Mouse (Mus musculus) naive thymus-derived CD4-positive, alpha-beta T cell, adult 5 months (primary cell): ENCODE results near the gene Ptger2. TPM values are rescaled to one million over a fixed set of nuclear protein-coding genes. Genes with fewer than 3 reads are reported as not detected.

ENCODE experiments used
- polyA plus RNA-seq: library from polyadenylated mRNA; unstranded; fragments of 100-300 nt; shearing (Covaris generic); gene quantifications from one replicate; pipeline ENCODE4 v1.2.1, GENCODE M21; 2017

The Ptger2 gene
- 1.2 TPM for polyA plus RNA-seq

GRCm38 (mm10) chr14:44987674-44988355 lies at the start of gene Ptger2:
Gene Ptger2, plus strand, starts transcription at chr14:44988195.

Other genes starting within 250 kb of the Ptger2 start
- 1.1 TPM for gene Gm8267, start 237.9 kb upstream of the Ptger2 start, polyA plus RNA-seq
- not detected for gene Ptgdr, start 128.8 kb upstream of the Ptger2 start, polyA plus RNA-seq
- gene Gpr137c, start 231.5 kb downstream of the Ptger2 start, polyA plus RNA-seq, result 2.3 TPM
- 14.0 TPM for gene Txndc16, start 232.1 kb downstream of the Ptger2 start, polyA plus RNA-seq